Mouse (Mus musculus) erythroblast, embryonic 14.5 days (primary cell): Measurements from ENCODE around the gene Oas1h.

Experiments
- GATA1 ChIP-seq: IDR thresholded peaks from 2 replicates; pipeline ENCODE4 v1.6.1; 2012; ENCODE audit warnings: low read length, inconsistent platforms, mixed read lengths
- TAL1 ChIP-seq: IDR thresholded peaks from 3 replicates; pipeline ENCODE4 v1.6.1; 2012; ENCODE audit warnings: low read length, inconsistent platforms, mixed read lengths

DNA sequence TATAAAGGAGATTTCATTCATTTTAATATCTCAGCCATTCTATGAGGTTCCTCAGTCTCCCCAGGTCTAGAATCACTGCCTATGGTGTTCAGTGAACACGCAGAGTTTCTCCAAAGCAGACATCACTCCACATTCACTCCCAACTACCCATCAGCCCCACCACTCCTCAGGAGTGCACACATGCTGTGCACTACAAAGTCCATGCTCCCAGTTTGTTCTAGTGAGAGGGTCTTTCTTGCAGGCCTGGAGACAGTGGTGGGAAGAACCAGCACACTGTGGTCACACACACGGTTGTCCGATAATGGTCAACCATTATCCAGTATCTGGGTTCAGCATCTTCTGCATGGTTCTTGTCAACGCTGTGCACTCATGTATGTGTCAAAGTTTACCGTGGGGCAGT, 40.8 kb downstream of the Oas1h start:
- no peak for TF ChIP-seq GATA1
- TF ChIP-seq TAL1: no peak
